Mouse (Mus musculus) c-Kit-positive CD71-positive TER-119-positive erythroid progenitor cells, embryonic 14.5 days (primary cell): ENCODE measurements at regions not wholly inside any gene's neighbourhood (a gene's known extent, or its start where the extent isn't known, plus 50 kb on each side); places are given as distances from the start of the nearest gene placed in this dataset.

Experiments
- DNase-seq: peaks from one replicate; pipeline ENCODE4 v3.0.0-alpha.2; 2013; ENCODE audit warnings: low spot score

DNA sequence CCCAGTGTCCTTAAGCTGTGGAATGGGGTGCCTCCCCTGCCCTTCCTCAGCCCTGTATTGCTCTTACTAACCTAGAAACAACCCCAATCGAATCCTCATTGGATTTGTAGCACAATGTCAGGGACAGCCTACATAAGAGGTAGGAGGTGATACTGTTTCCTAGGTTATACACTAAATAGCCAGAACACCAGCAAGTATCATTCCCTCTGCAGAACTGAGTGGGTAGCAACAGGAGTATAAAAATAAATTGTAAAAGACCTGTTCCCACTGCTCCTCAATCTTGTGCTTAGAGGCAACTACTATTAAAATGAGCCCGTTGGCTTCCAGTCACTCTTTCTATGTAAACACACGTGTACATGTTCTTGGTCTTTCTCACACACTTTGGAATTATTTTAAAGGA is 52.2 kb upstream of the Tnfaip3 start:
- DNase-seq: no peak

DNA sequence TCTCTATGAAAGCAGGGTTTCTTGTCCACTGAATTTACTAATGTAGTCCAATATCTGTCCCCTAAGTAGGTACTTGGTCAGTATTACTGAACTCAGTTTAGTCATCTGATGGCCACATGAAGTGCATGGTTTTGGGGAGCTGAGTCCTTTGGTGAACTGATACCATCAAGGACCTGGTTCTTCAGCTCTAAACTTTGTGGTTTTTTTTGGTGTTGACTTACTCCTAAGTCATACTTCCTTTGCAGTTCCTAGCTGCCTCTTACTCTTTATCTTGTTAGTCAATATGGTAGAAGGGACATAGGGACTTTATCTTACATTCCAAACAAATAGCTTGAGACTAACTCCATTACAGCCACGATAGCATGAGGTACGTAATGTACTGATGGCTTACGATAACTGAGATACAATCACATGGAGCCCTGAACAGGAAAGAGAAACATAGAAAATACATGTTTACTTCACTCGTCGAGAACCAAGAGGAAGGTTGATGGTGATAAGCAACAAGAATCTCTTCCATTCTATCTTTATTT is 51.4 kb upstream of the Tnfaip3 start:
- no peak for DNase-seq
